Mouse (Mus musculus): ENCODE measurements around the gene Ascl5. TPM values are rescaled to one million over a fixed set of nuclear protein-coding genes. Genes with fewer than 3 reads are reported as not detected.

The Ascl5 gene
- total RNA-seq, 2 experiments from 2014 or later = not detected

DNA sequence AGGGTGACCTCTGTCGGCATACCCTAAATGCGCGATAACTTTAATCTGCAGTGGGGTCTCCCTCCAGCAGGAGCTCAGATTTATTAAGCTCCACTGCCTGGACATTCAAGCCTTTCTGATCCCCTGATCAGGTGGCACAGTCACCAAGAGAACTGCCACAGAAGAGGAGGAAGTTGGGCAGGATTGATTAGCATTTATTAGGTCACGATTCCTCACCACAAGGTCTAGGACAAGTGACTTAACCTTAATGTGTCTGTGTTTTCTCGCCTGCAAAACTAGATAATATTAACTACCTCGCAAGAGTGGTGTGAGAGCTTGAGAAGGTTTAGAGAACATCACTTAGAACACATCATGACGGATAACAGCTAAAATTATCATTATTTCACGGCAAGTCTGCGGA, 2.7 kb upstream of the Ascl5 start:
- no peak for ATAC-seq (replicated peaks; ENCODE audit: poor library complexity, severe bottlenecking)

DNA sequence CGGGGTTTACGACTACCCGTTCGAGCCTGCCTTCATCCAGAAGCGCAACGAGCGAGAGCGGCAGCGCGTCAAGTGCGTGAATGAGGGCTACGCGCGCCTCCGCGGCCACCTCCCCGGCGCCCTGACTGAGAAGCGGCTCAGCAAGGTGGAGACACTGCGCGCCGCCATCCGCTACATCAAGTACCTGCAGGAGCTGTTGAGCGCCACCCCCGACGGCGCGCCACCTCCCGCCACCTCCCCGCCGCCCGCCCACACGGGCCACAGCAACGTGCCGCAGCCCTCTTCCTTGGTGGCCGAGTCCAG, 360 bp downstream of the Ascl5 start:
- peak; percentile 10; the same call in 1 of the 2 replicates for ATAC-seq (replicated peaks; ENCODE audit: poor library complexity, severe bottlenecking)

DNA sequence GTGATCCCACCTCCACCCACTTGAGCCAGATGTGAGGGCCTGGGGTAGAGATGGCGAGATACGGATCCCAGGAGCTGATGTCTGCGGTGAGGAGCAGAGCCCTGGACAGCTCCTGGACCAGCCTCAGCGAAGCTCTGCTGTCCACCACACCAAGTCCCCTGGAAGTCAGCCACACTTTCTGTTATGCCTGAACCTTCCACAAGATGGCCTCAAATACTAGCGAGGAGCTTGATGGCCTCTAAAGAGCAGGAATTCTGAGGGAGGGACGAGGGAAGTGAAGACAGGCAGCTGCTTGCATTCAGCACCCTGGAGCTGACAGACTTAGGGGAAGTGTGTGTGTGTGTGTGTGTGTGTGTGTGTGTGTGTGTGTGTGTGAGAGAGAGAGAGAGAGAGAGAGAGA, 861 bp downstream of the Ascl5 start:
- peak; percentile 67 for ATAC-seq (replicated peaks; ENCODE audit: poor library complexity, severe bottlenecking)

DNA sequence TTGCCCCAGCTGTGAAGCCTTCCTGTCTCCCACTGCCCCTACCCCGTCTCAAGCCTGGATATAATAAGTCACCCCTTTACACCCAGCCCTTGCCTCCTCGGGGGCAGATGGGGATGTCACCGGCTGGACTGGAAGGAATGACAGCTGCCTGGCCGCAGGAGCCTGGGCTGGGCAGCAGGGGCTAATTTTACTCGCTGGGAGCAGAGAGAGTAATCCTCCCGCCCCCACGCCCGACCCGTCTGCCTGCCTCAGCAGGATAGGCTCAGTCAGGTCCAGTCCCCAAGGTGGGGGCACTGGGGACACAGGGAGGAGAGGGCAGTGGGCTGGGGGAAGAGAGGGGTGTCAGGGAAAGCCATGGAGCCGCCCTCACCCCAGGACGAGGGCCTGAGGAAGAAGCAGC, 1.9 kb downstream of the Ascl5 start, which contains the start of gene Cacna1s:
Gene Cacna1s, plus strand, starts transcription at position 204 of the 400 bp plus-strand sequence.
- ATAC-seq (replicated peaks; ENCODE audit: poor library complexity, severe bottlenecking) = no peak

DNA sequence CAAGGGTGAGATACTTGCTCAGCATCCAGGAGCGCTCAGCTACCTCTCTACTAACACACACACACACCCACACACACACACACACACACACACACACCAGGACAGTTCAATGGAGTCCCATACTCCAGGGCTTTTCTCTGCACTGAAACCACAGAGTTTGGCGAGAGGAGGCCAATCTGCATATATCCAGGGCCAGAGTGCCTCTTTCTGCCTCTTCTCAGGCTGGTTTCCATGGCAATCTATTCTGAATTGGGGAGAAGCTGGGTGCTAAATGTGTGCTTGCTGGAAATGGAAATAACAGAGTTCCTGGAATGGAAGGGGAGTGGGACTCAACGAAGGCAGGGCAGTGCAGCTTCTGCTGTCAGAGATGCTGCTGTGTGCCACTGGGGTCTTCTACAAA, 5.2 kb downstream of the Ascl5 start:
- ATAC-seq (replicated peaks; ENCODE audit: poor library complexity, severe bottlenecking) = no peak

DNA sequence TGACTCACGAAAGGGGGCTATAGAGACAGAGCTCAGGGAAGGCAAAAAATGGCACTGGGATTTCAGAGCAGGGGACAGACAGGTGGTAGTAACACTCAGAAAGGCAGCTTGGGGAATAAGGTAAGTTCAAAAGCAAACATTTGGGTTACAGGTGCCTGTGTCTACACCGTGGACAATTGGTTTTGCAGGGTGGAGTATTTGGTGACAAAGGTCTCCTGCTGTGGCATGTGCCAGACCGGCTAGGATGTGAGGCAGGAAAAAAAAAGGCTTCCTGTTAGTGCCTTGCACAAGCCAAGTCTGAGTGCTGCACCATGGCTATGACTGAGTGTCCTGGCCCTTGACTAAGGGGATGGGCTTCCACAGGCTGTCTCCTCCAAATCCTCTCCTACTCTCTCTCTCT, 8.0 kb downstream of the Ascl5 start:
- no peak for ATAC-seq (replicated peaks; ENCODE audit: poor library complexity, severe bottlenecking)

DNA sequence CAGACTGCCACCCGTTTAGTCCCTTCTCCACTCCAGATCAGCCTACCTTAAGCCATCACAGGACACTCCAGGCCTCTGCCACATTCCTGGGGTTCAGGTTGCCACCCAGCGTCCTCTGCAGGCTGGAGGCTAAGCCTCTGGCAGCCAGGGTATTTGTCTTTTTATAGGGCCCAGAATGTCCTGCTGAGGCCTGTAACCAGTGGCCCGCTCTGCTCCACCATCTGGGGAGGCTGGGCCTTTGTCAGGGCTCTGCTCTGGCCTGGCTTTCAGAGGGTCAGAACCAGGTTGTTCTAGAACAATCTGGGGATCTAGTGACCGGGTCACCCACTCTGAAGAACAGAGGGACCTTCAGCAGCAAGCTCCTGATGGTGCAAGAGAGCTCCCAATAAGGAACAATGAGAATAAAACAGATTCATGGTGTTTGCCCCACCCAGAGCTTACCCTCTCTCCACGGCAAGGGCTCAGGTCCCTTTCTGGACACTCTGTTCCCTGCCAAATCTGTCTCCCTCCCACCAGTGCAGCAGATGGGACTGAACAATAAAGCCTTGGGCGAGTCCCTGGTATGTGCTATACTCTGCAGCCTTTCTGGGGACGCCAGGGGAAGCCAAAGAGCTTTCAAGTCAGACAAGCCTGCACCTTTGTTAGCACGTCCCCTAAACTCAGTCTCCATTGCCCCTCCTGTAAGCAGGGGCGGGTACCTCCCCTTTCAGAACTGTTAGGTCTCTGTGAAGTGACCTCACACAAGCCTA, 10.6 kb downstream of the Ascl5 start:
- ATAC-seq (replicated peaks; ENCODE audit: poor library complexity, severe bottlenecking) = no peak

DNA sequence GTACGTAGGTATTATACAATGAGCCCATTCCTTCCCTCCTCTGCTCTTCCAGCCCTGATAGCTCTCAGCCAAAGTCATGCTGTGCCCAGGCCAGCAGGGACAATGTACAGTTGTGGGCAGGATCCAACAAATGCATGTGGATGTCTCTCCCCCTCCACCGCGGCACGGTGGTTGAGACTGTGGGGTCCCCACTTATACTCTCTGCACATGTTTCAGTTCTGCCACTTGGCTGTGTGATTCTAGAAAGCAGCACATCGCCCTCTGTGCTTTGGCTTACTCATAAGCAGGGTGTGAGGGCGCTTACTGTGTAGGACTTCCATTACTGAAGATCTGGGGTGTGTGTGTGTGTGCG, 11.2 kb downstream of the Ascl5 start:
- no peak for ATAC-seq (replicated peaks; ENCODE audit: poor library complexity, severe bottlenecking)

DNA sequence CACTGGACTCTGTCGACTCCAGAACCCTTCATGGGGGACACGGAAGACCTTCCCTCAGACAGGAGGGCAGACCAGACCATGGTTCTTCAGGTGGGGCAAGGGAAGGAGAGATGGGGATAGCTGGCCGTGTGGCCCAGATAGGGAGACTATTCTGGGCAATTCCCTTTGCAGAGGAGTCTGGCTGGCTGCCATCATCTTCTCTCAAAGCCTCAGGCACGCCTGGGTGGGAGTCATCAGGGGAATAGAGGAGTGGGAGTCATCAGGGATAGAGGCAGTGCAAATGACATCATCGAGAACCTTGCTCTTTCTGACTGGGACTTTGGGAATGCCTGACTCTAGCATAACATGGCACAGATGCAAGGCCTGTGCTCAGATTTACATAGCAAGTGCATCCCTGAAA, 13.4 kb downstream of the Ascl5 start:
- no peak for ATAC-seq (replicated peaks; ENCODE audit: poor library complexity, severe bottlenecking)

DNA sequence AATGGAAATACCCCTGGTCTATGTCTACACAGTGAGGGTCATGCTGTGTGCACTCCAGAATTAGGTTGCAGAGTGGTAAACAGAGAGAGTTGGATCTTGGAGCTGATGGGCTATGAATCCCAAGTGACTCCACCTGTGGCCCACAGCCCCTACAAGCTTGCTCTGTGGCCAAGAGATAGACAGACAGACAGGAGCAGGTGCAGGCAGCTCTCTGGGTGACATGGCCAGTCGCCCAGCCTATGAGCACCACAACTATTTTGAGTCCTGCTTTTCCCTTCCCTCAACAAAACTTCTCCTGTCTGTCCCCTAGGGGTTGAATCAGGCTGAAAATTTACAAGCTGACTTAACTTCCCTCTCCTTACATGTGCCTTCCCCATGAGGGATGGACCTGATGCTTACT, 16.0 kb downstream of the Ascl5 start:
- ATAC-seq (replicated peaks; ENCODE audit: poor library complexity, severe bottlenecking) = no peak

DNA sequence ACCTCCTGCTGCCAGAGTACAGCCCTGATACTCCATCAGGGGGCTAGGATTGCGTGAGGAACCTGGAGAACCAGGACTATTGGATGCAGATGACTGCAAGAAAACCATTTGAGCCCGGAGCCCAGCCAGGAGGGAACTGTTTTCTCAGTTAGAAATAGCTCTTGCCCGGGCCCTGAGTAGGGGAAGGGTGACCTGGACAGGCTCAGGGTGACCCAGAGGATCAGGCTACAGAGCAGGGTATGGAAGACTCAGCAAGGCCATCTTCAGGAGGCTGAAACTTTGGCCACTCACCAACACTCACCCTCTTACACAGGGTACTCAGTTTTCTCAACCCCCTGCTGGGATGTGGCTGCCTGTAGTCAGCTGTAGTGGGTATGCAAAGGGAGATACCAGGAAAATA, 17.0 kb downstream of the Ascl5 start:
- ATAC-seq (replicated peaks; ENCODE audit: poor library complexity, severe bottlenecking) = no peak

DNA sequence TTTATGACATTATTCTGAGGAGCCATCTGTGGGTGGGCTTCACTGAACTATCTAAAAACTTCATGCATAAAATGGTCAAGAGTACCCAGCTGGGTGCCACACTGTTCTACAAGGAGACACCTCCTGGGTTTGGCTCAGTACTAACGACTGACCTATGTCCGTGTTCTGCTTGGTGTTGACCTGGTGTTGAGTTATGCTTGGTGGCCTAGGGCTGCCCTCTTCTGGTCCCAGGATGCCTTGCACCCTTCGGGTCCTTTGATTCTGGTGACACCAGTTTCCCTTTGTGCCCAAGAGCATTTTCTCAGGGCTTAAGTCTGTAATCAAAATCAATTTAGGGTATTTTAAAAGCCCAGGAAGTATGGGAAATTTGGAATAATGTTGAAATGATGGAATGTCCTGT, 25.5 kb downstream of the Ascl5 start:
- peak; percentile 66 for ATAC-seq (replicated peaks; ENCODE audit: poor library complexity, severe bottlenecking)

DNA sequence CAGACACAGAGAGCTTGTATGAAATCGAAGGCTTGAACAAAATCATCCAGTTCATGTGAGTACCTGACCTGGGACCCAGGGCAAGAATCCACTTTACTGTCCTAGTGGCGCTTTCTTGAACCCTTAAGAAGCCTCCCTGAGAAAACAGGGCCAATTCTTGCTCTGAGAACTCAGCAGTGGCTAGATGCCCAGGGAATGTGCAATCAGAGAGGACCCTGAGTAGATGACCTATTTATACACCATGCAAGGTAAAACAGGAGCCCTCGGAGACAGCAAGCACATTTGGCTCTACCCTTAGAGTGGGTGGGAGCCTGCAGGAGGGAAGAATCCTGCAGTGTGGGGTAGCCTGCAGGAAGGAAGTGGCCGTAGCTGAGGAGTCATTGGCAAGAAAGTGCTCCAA, 27.1 kb downstream of the Ascl5 start:
- ATAC-seq (replicated peaks; ENCODE audit: poor library complexity, severe bottlenecking) = no peak

DNA sequence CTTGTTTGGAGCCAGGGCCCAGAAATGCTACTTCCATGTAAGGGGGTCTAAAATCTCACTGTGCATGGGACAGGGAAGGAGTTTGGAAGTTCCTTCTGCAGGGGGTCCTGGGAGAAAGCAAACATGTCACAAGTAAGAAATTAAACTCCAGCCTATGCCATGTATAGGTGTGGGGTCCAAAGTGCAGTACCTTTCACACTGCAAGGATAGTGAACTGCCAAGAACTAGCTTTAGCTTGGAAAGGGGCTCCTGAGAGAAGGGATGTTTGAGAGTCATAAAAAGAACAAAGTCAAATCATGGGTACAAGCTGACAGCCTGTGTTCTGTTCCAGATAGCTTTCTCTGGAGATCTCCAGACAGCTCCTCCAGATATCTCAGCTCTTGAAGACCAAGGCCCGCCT, 30.6 kb downstream of the Ascl5 start:
- ATAC-seq (replicated peaks; ENCODE audit: poor library complexity, severe bottlenecking) = no peak

DNA sequence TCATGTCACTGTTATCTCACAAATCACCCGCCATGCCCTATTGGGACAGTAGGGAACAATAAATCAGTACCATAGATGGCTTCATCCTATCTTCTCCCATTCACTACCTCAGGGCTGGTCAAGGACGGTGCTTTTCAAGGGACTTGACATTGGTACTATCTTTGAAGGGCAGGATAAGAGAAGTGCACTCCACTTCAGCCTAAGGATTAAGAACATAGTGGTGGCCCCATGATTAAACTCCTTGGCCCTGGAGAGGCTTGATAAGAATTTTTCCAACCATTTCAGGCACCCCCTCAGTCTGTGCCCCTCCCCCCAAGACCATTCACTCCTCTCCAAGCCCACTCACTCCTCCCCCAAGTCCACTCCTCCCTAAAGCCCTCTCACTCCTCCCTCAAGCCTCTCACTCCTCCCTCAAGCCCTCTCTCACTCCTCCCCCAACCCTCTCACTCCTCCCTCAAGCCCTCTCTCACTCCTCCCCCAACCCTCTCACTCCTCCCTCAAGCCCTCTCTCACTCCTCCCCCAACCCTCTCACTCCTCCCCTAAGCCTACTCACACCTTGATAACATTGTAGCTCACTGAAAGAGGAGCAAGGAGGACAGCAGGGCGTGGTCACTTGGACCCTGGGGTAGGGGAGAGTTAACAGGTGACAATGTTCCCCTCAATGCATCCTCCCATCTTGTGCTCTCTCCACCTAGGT, 35.5 kb downstream of the Ascl5 start:
- no peak for ATAC-seq (replicated peaks; ENCODE audit: poor library complexity, severe bottlenecking)

DNA sequence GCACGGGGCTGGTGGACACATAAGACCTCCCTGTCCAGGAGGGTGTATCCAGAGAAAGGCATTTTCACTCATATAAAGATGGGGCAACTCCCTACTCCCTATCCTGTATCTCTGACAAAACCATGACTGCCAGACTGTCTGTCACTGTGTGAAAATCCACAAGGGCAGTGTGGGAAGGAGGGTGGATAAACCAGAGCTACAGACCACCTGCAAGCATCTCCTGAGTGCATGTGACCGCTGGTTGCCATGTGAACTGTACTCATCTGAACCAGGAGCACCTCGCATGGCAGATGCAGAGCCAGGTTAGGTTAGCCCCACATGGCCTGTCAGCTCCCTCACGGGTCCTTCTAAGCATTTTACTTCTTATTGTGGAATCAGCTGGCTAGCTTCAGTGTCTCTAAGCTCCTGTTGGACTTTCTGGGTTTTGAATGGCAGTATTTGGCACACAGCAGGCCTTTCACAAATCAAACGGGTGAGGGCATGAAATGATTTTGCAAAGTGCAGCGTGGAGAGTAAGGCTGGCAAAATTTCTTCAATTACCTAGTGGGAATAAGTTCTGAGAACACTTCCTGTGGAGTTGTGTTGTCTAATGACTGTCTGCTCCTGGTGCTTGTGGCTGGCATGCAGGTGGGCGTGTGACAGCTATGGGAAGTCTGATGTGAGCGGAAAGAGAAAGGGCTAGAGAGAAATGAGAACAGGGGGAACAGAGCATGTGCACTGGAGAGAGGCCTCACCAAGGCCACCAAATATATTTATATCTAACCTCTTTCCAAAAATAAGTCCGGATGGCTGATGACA, 39.0 kb downstream of the Ascl5 start:
- ATAC-seq (replicated peaks; ENCODE audit: poor library complexity, severe bottlenecking) = no peak

DNA sequence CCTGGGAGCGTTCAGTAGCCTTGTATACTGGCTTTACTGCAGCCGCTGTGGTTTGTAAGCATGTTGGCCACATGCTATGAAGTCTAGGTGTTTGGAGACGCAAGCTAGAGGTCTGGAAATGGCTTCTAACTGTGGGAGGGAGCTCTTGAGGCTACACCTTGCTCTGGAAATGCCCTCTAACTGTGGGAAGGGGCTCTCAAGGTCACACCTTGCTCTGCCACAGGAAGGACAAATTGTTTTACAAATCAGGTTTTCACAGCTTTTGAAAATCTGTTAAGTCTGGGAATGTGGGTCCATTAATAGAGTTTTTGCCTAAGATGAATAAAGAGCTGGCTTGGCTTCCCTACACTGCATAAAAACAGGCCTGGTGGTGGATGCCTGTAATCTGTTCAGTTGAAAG, 43.1 kb downstream of the Ascl5 start:
- no peak for ATAC-seq (replicated peaks; ENCODE audit: poor library complexity, severe bottlenecking)

DNA sequence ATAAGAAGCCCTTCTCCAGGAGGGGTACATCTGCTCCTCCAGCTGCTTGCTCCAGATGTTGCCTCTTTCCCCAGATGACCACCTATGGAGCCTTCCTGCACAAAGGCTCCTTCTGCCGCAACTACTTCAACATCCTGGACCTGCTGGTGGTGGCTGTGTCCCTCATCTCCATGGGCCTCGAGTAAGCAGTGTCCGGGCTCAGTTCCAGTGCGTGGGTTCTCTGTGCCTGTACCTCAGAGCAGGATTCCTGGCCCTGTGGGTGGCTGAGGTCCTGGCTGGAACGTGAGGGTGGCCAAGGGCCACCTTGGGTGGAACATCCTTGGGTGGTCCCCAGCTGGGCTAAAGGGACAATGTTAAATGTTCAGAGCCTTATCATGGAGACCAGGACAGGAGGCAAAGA, 44.2 kb downstream of the Ascl5 start:
- ATAC-seq (replicated peaks; ENCODE audit: poor library complexity, severe bottlenecking) = no peak

Measured in granulocyte monocyte progenitor cell, adult 5-6 weeks (primary cell).